Mouse (Mus musculus) erythroblast, embryonic 14.5 days (primary cell): ENCODE results near the gene Rsph6a. TPM values are rescaled to one million over a fixed set of nuclear protein-coding genes. Genes with fewer than 3 reads are reported as not detected.
A peak's percentile ranks its signal among the peaks of the same experiment; 100 is the strongest.

Experiments
- H3K27me3 ChIP-seq: 2 replicates; pipeline ENCODE4 v1.6.1; 2012; ENCODE audit warnings: inconsistent platforms; ENCODE audit not compliant: control insufficient read depth
- H3K36me3 ChIP-seq: 2 replicates; pipeline ENCODE4 v1.6.1; 2012; ENCODE audit warnings: mild to moderate bottlenecking, inconsistent platforms; ENCODE audit not compliant: control insufficient read depth
- H3K4me1 ChIP-seq: 2 replicates; pipeline ENCODE4 v1.6.1; 2012; ENCODE audit warnings: inconsistent platforms; ENCODE audit not compliant: control insufficient read depth
- H3K4me3 ChIP-seq: replicated peaks from 2 replicates; pipeline ENCODE3; 2012; ENCODE audit warnings: moderate library complexity, mild to moderate bottlenecking, inconsistent platforms
- H3K9me3 ChIP-seq: 2 replicates; pipeline ENCODE4 v1.6.1; 2012; ENCODE audit warnings: low read length, inconsistent platforms, mixed read lengths; ENCODE audit not compliant: control insufficient read depth
- GATA1 ChIP-seq: IDR thresholded peaks from 2 replicates; pipeline ENCODE4 v1.6.1; 2012; ENCODE audit warnings: low read length, inconsistent platforms, mixed read lengths
- TAL1 ChIP-seq: IDR thresholded peaks from 3 replicates; pipeline ENCODE4 v1.6.1; 2012; ENCODE audit warnings: low read length, inconsistent platforms, mixed read lengths
- polyA plus RNA-seq: library from polyadenylated mRNA; stranded (reverse); fragments of >175 nt; gene quantifications from 2 replicates; pipeline ENCODE4 v1.2.3, GENCODE M21; 2012

Rsph6a gene
- polyA plus RNA-seq, 1 experiment, result not detected

DNA sequence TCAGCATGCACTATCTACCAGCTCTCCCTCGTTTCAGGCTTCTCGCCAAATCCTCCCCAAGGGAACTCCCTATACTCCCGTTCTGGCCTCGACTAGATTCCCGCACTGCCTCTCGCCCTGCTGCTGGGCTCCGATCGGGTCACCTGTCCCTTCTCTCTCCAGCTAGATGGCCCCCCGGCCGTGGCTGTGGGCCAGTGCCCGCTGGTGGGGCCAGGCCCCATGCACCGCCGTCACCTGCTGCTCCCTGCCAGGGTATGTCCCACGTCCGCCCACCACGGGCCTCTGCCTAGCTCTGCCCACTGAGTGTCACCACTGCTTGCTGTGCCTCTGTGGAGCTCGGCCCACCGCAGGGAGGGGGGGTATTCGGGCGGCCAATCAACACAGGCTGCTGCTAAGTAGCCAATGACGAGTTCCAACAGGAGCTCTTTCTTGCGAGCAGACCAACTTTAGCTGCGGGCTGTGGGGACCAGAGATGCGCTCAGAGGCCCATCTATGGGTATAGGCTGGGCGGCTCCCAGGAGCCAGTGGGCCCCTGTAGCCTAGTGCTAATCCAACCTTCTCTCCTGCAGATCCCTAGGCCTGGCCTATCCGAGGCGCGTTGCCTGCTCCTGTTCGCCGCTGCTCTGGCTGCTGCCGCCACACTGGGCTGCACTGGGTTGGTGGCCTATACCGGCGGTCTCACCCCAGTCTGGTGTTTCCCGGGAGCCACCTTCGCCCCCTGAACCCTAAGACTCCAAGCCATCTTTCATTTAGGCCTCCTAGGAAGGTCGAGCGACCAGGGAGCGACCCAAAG, 38.1 kb downstream of the Rsph6a start:
- Histone ChIP-seq H3K4me1 (peaks cover 69% of the 10 kb centered on the region), H3K36me3 (peaks cover 11% of the 10 kb centered on the region), H3K4me3 (peak overlapping the region; percentile 74), H3K9me3 (no peaks in the 10 kb centered on the region), H3K27me3 (peaks cover 52% of the 10 kb centered on the region)
- TF ChIP-seq GATA1, result no peak
- no peak for TF ChIP-seq TAL1

DNA sequence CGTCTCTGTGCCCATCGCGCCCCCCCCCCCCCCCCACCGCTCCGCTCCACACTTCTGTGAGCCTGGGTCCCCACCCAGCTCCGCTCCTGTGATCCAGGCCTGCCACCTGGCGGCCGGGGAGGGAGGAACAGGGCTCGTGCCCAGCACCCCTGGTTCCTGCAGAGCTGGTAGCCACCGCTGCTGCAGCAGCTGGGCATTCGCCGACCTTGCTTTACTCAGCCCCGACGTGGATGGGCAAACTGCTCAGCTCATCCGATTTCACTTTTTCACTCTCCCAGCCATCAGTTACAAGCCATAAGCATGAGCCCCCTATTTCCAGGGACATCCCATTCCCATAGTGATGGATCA, 38.7 kb downstream of the Rsph6a start:
- Histone ChIP-seq H3K4me3 (peak overlapping the region; percentile 74), H3K9me3 (no peaks in the 10 kb centered on the region), H3K27me3 (peaks cover 57% of the 10 kb centered on the region), H3K36me3 (peaks cover 6% of the 10 kb centered on the region), H3K4me1 (peaks cover 66% of the 10 kb centered on the region)
- TF ChIP-seq GATA1 (no peak), TAL1 (no peak)

DNA sequence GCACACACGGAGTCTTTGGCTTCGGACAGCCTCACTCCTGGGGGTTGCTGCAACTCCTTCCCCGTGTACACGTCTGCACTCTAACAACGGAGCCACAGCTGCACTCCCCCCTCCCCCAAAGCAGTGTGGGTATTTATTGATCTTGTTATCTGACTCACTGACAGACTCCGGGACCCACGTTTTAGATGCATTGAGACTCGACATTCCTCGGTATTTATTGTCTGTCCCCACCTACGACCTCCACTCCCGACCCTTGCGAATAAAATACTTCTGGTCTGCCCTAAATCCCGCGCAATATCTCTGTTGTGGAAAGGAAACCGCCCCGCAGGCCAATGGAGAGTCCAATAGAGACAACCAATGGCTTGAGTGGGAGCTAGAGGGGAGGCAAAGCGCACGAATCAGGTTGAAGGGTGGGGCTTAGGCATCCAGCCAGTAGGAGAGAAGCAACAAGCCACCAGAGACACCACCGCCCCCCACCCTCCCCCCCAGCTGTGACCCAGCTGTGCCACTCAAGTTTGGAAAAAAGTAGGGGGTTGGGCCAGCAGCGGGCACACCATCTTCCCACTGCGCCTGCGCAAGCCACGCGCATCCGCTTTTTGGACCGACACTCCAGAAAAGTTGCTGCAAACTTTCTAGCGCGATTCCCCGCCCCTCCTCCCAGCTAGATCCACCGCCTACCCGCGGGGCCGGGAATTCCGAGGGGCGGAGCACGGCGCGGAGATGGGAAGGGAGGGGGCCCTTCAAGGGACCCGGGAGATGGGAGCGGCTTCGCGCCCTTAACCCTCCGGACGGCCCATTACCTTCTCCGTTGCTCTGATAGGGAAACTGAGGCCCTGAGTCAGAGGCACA, 39.3 kb downstream of the Rsph6a start:
- TF ChIP-seq TAL1 (no peak), GATA1 (no peak)
- peak overlapping the region; percentile 74 for H3K4me3 ChIP-seq
- H3K36me3 ChIP-seq, result peaks cover 5% of the 10 kb centered on the region
- no peaks in the 10 kb centered on the region for H3K9me3 ChIP-seq
- peaks cover 60% of the 10 kb centered on the region for H3K4me1 ChIP-seq
- peaks cover 58% of the 10 kb centered on the region for H3K27me3 ChIP-seq

DNA sequence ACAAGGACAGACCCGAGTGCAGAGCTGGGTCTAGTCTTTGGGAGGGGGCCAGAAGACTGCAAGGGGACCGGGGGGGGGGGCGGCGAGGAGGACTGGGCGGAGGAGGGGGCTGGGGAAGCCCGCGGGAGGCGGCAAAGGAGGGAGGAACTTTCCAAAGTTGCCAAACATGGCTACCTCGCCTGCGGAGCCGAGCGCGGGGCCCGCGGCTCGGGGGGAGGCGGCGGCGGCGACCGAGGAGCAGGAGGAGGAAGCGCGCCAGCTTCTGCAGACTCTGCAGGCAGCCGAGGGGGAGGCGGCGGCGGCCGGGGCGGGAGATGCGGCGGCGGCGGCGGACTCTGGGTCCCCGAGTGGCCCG, 40.0 kb downstream of the Rsph6a start, which contains the start of gene Six5:
Gene Six5, plus strand, starts transcription at position 124 of the 355 bp plus-strand sequence.
- Histone ChIP-seq H3K4me3 (peak within 1 kb of the TSS; percentile 74), H3K4me1 (peaks cover 58% of the 10 kb centered on the region), H3K9me3 (no peaks in the 10 kb centered on the region), H3K36me3 (peaks cover 5% of the 10 kb centered on the region), H3K27me3 (peaks cover 61% of the 10 kb centered on the region)
- TF ChIP-seq TAL1, result no peak
- TF ChIP-seq GATA1, result no peak

DNA sequence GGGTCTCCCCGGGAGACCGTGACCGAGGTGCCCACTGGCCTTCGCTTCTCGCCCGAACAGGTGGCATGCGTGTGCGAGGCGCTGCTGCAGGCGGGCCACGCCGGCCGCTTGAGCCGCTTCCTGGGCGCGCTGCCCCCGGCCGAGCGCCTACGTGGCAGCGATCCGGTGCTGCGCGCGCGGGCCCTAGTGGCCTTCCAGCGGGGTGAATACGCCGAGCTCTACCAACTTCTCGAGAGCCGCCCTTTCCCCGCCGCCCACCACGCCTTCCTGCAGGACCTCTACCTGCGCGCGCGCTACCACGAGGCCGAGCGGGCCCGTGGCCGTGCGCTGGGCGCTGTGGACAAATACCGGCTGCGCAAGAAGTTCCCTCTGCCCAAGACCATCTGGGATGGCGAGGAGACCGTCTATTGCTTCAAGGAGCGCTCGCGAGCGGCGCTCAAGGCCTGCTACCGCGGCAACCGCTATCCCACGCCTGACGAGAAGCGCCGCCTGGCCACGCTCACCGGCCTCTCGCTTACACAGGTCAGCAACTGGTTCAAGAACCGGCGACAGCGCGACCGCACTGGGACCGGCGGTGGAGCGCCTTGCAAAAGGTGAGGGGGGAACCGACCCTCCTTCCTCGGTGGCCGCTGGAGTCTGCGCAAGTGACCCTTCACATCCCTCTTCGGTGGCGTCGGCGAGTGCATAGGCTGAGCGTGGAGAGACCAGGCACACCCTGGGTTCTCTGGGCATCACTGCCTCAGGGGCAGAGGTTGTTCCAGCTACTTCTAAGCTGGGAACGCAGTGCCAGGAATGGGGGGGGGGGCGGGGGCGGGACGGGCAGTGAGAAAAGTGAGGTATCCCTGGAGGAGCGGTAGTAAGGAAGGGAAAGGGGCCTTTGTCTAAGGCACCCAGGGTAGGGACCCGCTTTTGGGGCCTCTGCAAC, 40.6 kb downstream of the Rsph6a start:
- peaks cover 5% of the 10 kb centered on the region for H3K36me3 ChIP-seq
- no peaks in the 10 kb centered on the region for H3K9me3 ChIP-seq
- peaks cover 58% of the 10 kb centered on the region for H3K4me1 ChIP-seq
- TF ChIP-seq GATA1, result no peak
- H3K27me3 ChIP-seq, result peaks cover 61% of the 10 kb centered on the region
- peak overlapping the region; percentile 74 for H3K4me3 ChIP-seq

DNA sequence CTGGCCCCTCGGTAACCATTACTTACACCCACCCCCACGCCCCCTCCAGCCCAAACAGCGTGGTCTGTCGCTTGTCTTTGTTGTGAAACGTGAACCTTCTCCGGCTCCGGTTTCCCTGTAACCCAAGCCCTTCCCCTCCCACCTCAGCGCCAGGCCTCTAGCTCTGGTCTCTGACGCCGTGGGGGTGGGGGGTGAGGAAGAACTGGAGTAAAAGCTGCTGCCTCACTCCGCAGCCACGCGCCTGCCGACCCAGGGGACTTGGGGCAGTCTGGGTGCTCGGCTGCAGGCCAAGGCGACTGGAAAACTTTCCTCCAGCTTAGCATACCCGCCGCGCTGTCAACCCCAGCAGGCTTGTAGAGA, 41.2 kb downstream of the Rsph6a start:
- Histone ChIP-seq H3K9me3 (no peaks in the 10 kb centered on the region), H3K27me3 (peaks cover 61% of the 10 kb centered on the region), H3K36me3 (peaks cover 3% of the 10 kb centered on the region), H3K4me3 (peak overlapping the region; percentile 74), H3K4me1 (peaks cover 58% of the 10 kb centered on the region)
- no peak for TF ChIP-seq GATA1
- no peak for TF ChIP-seq TAL1

DNA sequence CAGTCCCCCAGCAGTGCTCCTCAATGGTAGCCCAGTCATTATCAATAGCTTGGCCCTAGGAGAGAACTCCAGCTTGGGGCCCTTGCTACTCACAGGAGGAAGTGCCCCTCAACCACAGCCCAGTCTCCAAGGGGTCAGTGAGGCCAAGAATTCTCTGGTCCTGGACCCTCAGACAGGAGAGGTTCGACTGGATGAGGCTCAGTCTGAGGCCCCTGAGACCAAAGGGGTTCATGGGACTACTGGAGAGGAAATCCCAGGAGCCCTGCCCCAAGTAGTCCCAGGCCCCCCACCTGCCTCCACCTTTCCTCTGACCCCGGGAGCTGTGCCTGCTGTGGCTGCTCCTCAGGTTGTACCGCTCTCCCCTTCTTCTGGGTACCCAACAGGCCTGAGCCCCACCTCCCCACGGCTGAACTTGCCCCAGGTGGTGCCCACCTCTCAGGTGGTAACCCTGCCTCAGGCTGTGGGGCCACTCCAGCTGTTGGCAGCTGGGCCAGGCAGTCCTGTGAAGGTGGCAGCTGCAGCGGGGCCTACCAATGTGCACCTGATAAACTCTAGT, 42.0 kb downstream of the Rsph6a start:
- Histone ChIP-seq H3K4me1 (peaks cover 58% of the 10 kb centered on the region), H3K36me3 (peaks cover 3% of the 10 kb centered on the region; the same call in 1 of the 2 replicates), H3K4me3 (no peak overlapping the region), H3K9me3 (no peaks in the 10 kb centered on the region), H3K27me3 (peaks cover 57% of the 10 kb centered on the region)
- TF ChIP-seq TAL1 (no peak), GATA1 (no peak)

DNA sequence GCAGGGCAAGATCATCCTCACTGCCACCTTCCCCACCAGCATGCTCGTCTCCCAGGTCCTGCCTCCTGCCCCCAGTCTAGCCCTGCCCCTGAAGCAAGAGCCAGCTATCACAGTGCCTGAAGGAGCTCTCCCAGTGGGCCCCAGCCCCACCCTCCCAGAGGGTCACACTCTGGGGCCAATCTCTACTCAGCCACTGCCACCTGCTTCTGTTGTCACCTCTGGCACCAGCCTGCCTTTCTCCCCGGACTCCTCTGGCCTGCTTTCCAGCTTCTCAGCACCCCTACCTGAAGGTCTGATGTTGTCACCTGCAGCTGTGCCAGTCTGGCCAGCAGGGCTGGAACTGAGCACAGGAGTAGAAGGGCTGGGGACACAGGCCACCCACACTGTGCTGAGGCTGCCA, 42.7 kb downstream of the Rsph6a start:
- no peak for TF ChIP-seq TAL1
- no peak for TF ChIP-seq GATA1
- peaks cover 3% of the 10 kb centered on the region; the same call in 1 of the 2 replicates for H3K36me3 ChIP-seq
- H3K9me3 ChIP-seq, result no peaks in the 10 kb centered on the region
- peaks cover 53% of the 10 kb centered on the region for H3K27me3 ChIP-seq
- H3K4me3 ChIP-seq, result no peak overlapping the region
- peaks cover 55% of the 10 kb centered on the region for H3K4me1 ChIP-seq
